Mouse (Mus musculus): Measurements from ENCODE around the gene Vti1b. TPM values are rescaled to one million over a fixed set of nuclear protein-coding genes. Genes with fewer than 3 reads are reported as not detected.

Vti1b gene
- polyA plus RNA-seq, 1 experiment: 66.4 TPM

GRCm38 (mm10) chr12:79149653-79150052 is 22.8 kb downstream of the Vti1b start:
- Histone ChIP-seq H3K79me2 (ENCODE audit: control insufficient read depth, insufficient read depth) (no peaks in the 10 kb centered on the region), H3K36me3 (ENCODE audit: control insufficient read depth, insufficient read depth) (peaks cover 14% of the 10 kb centered on the region), H3ac (ENCODE audit: control insufficient read depth, insufficient read length, low read depth) (no peak overlapping the region), H3K27me3 (ENCODE audit: control insufficient read depth, insufficient read depth, insufficient read length) (no peaks in the 10 kb centered on the region), H3K79me3 (ENCODE audit: low read depth) (no peaks in the 10 kb centered on the region), H3K4me3 (ENCODE audit: insufficient read depth, poor library complexity, severe bottlenecking) (no peak overlapping the region)
- TF ChIP-seq USF1 (IDR thresholded peaks at IDR 0.05; ENCODE audit: low read depth) (no peak), CEBPB (IDR thresholded peaks at IDR 0.05; ENCODE audit: low read depth) (no peak), FOSL1 (IDR thresholded peaks at IDR 0.05; ENCODE audit: insufficient read depth, low read length, poor library complexity, severe bottlenecking) (no peak), CTCF (IDR thresholded peaks at IDR 0.05; ENCODE audit: control insufficient read depth, insufficient read depth, insufficient read length) (no peak), MYOG (IDR thresholded peaks at IDR 0.05; ENCODE audit: control insufficient read depth, extremely low read depth, insufficient read length) (no peak), MAX (IDR thresholded peaks at IDR 0.05) (no peak), MYOD1 (IDR thresholded peaks at IDR 0.05; ENCODE audit: control insufficient read depth, insufficient read length, low read depth) (no peak)

- Histone ChIP-seq H3ac (ENCODE audit: control insufficient read depth, insufficient read length, low read depth) (no peak overlapping the region), H3K36me3 (ENCODE audit: control insufficient read depth, insufficient read depth) (no peaks in the 10 kb centered on the region), H3K4me3 (ENCODE audit: insufficient read depth, poor library complexity, severe bottlenecking) (no peak overlapping the region), H3K79me3 (ENCODE audit: low read depth) (no peaks in the 10 kb centered on the region), H3K79me2 (ENCODE audit: control insufficient read depth, insufficient read depth) (no peaks in the 10 kb centered on the region), H3K27me3 (ENCODE audit: control insufficient read depth, insufficient read depth, insufficient read length) (no peaks in the 10 kb centered on the region)
- TF ChIP-seq CEBPB (IDR thresholded peaks at IDR 0.05; ENCODE audit: low read depth): no peak
Measured at GRCm38 (mm10) chr12:79141384-79141783, 31.1 kb downstream of the Vti1b start.

GRCm38 (mm10) chr12:79140811-79141210 is 31.7 kb downstream of the Vti1b start:
- Histone ChIP-seq H3K4me3 (ENCODE audit: insufficient read depth, poor library complexity, severe bottlenecking) (no peak overlapping the region), H3K79me3 (ENCODE audit: low read depth) (no peaks in the 10 kb centered on the region), H3K27me3 (ENCODE audit: control insufficient read depth, insufficient read depth, insufficient read length) (no peaks in the 10 kb centered on the region), H3K79me2 (ENCODE audit: control insufficient read depth, insufficient read depth) (no peaks in the 10 kb centered on the region), H3K36me3 (ENCODE audit: control insufficient read depth, insufficient read depth) (no peaks in the 10 kb centered on the region), H3ac (ENCODE audit: control insufficient read depth, insufficient read length, low read depth) (no peak overlapping the region)
- TF ChIP-seq CEBPB (IDR thresholded peaks at IDR 0.05; ENCODE audit: low read depth): no peak
- TF ChIP-seq MYOD1 (IDR thresholded peaks at IDR 0.05; ENCODE audit: control insufficient read depth, insufficient read length, low read depth): no peak
- no peak for TF ChIP-seq USF1 (IDR thresholded peaks at IDR 0.05; ENCODE audit: low read depth)
- no peak for TF ChIP-seq CTCF (IDR thresholded peaks at IDR 0.05; ENCODE audit: control insufficient read depth, insufficient read depth, insufficient read length)
- TF ChIP-seq FOSL1 (IDR thresholded peaks at IDR 0.05; ENCODE audit: insufficient read depth, low read length, poor library complexity, severe bottlenecking): no peak
- no peak for TF ChIP-seq MAX (IDR thresholded peaks at IDR 0.05)
- TF ChIP-seq MYOG (IDR thresholded peaks at IDR 0.05; ENCODE audit: control insufficient read depth, extremely low read depth, insufficient read length): no peak

GRCm38 (mm10) chr12:79139417-79139816 is 33.0 kb downstream of the Vti1b start:
- Histone ChIP-seq H3K36me3 (ENCODE audit: control insufficient read depth, insufficient read depth) (no peaks in the 10 kb centered on the region), H3K79me2 (ENCODE audit: control insufficient read depth, insufficient read depth) (no peaks in the 10 kb centered on the region), H3K27me3 (ENCODE audit: control insufficient read depth, insufficient read depth, insufficient read length) (no peaks in the 10 kb centered on the region), H3K79me3 (ENCODE audit: low read depth) (no peaks in the 10 kb centered on the region), H3ac (ENCODE audit: control insufficient read depth, insufficient read length, low read depth) (no peak overlapping the region), H3K4me3 (ENCODE audit: insufficient read depth, poor library complexity, severe bottlenecking) (no peak overlapping the region)
- TF ChIP-seq FOSL1 (IDR thresholded peaks at IDR 0.05; ENCODE audit: insufficient read depth, low read length, poor library complexity, severe bottlenecking) (no peak), USF1 (IDR thresholded peaks at IDR 0.05; ENCODE audit: low read depth) (no peak), MYOD1 (IDR thresholded peaks at IDR 0.05; ENCODE audit: control insufficient read depth, insufficient read length, low read depth) (no peak), CTCF (IDR thresholded peaks at IDR 0.05; ENCODE audit: control insufficient read depth, insufficient read depth, insufficient read length) (no peak), MAX (IDR thresholded peaks at IDR 0.05) (no peak), CEBPB (IDR thresholded peaks at IDR 0.05; ENCODE audit: low read depth) (no peak), MYOG (IDR thresholded peaks at IDR 0.05; ENCODE audit: control insufficient read depth, extremely low read depth, insufficient read length) (no peak)

- Histone ChIP-seq H3K36me3 (ENCODE audit: control insufficient read depth, insufficient read depth) (no peaks in the 10 kb centered on the region), H3K79me3 (ENCODE audit: low read depth) (no peaks in the 10 kb centered on the region), H3K79me2 (ENCODE audit: control insufficient read depth, insufficient read depth) (no peaks in the 10 kb centered on the region), H3ac (ENCODE audit: control insufficient read depth, insufficient read length, low read depth) (no peak overlapping the region), H3K4me3 (ENCODE audit: insufficient read depth, poor library complexity, severe bottlenecking) (no peak overlapping the region), H3K27me3 (ENCODE audit: control insufficient read depth, insufficient read depth, insufficient read length) (no peaks in the 10 kb centered on the region)
- TF ChIP-seq CTCF (IDR thresholded peaks at IDR 0.05; ENCODE audit: control insufficient read depth, insufficient read depth, insufficient read length): no peak
- no peak for TF ChIP-seq MAX (IDR thresholded peaks at IDR 0.05)
- TF ChIP-seq CEBPB (IDR thresholded peaks at IDR 0.05; ENCODE audit: low read depth): no peak
- TF ChIP-seq FOSL1 (IDR thresholded peaks at IDR 0.05; ENCODE audit: insufficient read depth, low read length, poor library complexity, severe bottlenecking): no peak
- no peak for TF ChIP-seq MYOG (IDR thresholded peaks at IDR 0.05; ENCODE audit: control insufficient read depth, extremely low read depth, insufficient read length)
- TF ChIP-seq MYOD1 (IDR thresholded peaks at IDR 0.05; ENCODE audit: control insufficient read depth, insufficient read length, low read depth): no peak
- TF ChIP-seq USF1 (IDR thresholded peaks at IDR 0.05; ENCODE audit: low read depth): no peak
Measured at GRCm38 (mm10) chr12:79138999-79139398, 33.5 kb downstream of the Vti1b start.

- no peak for TF ChIP-seq FOSL1 (IDR thresholded peaks at IDR 0.05; ENCODE audit: insufficient read depth, low read length, poor library complexity, severe bottlenecking)
- no peak for TF ChIP-seq CEBPB (IDR thresholded peaks at IDR 0.05; ENCODE audit: low read depth)
- TF ChIP-seq CTCF (IDR thresholded peaks at IDR 0.05; ENCODE audit: control insufficient read depth, insufficient read depth, insufficient read length): no peak
- TF ChIP-seq MYOG (IDR thresholded peaks at IDR 0.05; ENCODE audit: control insufficient read depth, extremely low read depth, insufficient read length): no peak
- TF ChIP-seq MAX (IDR thresholded peaks at IDR 0.05): no peak
- Histone ChIP-seq H3K79me3 (ENCODE audit: low read depth) (no peaks in the 10 kb centered on the region), H3K4me3 (ENCODE audit: insufficient read depth, poor library complexity, severe bottlenecking) (no peak overlapping the region), H3K79me2 (ENCODE audit: control insufficient read depth, insufficient read depth) (no peaks in the 10 kb centered on the region), H3K36me3 (ENCODE audit: control insufficient read depth, insufficient read depth) (no peaks in the 10 kb centered on the region), H3K27me3 (ENCODE audit: control insufficient read depth, insufficient read depth, insufficient read length) (peaks cover under 1% of the 10 kb centered on the region), H3ac (ENCODE audit: control insufficient read depth, insufficient read length, low read depth) (no peak overlapping the region)
Measured at GRCm38 (mm10) chr12:79136949-79137348, 35.5 kb downstream of the Vti1b start.

Data from C2C12 (cell line).